Mouse (Mus musculus): Measurements from ENCODE around the gene Prph.

DNA sequence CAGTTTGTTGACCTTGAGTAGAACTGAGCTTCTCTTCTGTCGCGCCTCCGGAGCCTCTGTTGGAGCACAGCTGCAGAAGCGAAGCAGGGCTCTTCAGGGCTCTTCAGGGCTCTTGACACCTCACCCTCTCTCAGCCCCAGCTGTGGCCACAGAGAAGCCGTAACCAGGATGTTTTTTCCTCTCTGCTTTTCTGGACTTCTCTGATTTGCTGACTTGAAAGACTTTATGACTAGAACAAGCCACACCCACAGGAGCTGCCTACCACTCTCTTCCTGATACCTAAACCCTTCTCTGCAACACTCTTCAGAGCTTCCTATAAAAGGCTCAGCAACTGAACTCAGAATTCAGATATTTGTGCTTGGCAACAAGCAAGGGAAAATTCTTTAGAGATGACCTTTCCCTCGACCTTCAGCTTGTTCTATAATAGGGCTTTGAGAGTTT lies 46.2 kb upstream of the Prph start:
- TF ChIP-seq CTCF (IDR thresholded peaks at IDR 0.05; ENCODE audit: borderline replicate concordance, insufficient read depth, low read depth, low read length) (no peak), POLR2A (IDR thresholded peaks at IDR 0.05; ENCODE audit: borderline replicate concordance, insufficient read depth, low read length) (no peak)

Measured in cerebellum, adult 2 months (tissue).